Mouse (Mus musculus): ENCODE data around the gene Galns.

Galns gene

GRCm38 (mm10) chr8:122546066-122546755 lies 65.1 kb downstream of the Galns start:
- no peak for DNase-seq (ENCODE audit: low read depth, low spot score)

- no peak for DNase-seq (ENCODE audit: low read depth, low spot score)
Observed at GRCm38 (mm10) chr8:122544138-122544537, 67.1 kb downstream of the Galns start.

- DNase-seq (ENCODE audit: low read depth, low spot score), result no peak
Observed at GRCm38 (mm10) chr8:122538310-122539076, 72.8 kb downstream of the Galns start.

GRCm38 (mm10) chr8:122537812-122538211 lies 73.5 kb downstream of the Galns start:
- DNase-seq (ENCODE audit: low read depth, low spot score), result no peak

GRCm38 (mm10) chr8:122537033-122537432 lies 74.2 kb downstream of the Galns start:
- DNase-seq (ENCODE audit: low read depth, low spot score), result no peak

GRCm38 (mm10) chr8:122531312-122531711 lies 80.0 kb downstream of the Galns start:
- no peak for DNase-seq (ENCODE audit: low read depth, low spot score)

GRCm38 (mm10) chr8:122529159-122529558 lies 82.1 kb downstream of the Galns start:
- DNase-seq (ENCODE audit: low read depth, low spot score), result no peak

All from CD4-positive helper T cell, adult 2 months (primary cell).